Mouse (Mus musculus) heart, postnatal 10 days (tissue): ENCODE measurements around the gene Tmem95. TPM values are rescaled to one million over a fixed set of nuclear protein-coding genes. Genes with fewer than 3 reads are reported as not detected.

Experiments used
- DNase-seq, 2 experiments: peaks; one replicate each; pipeline ENCODE4 v3.0.0; 2021
- intact Hi-C: fragments of 180-260 bp; cut with DNase I; formaldehyde crosslinking; loops from one replicate; pipeline ENCODE4 v1.15.1; 2025
- total RNA-seq, 2 experiments: library from RNA; stranded (reverse); gene quantifications; 2 replicates each; pipeline ENCODE4 v1.2.3; 2021

The Tmem95 gene
- total RNA-seq, 2 experiments from 2014 or later, result not detected

- intact Hi-C loops, result no loop called here
- no peak for DNase-seq
These were observed 33.9 kb upstream of the Tmem95 start for GRCm38 (mm10) chr11:69911701-69912100.

- DNase-seq, result no peak
- intact Hi-C loops, result no loop called here
These were observed 33.2 kb upstream of the Tmem95 start for GRCm38 (mm10) chr11:69910781-69911560.

GRCm38 (mm10) chr11:69910177-69910576 is 32.4 kb upstream of the Tmem95 start:
- intact Hi-C loops, result no loop called here
- DNase-seq, result no peak

- intact Hi-C loops, result no loop called here
- DNase-seq, result no peak
These were observed 31.4 kb upstream of the Tmem95 start for GRCm38 (mm10) chr11:69909174-69909573.

GRCm38 (mm10) chr11:69908645-69909044 is 30.8 kb upstream of the Tmem95 start:
- intact Hi-C loops, result no loop called here
- DNase-seq, result no peak

GRCm38 (mm10) chr11:69904311-69904710 is 26.5 kb upstream of the Tmem95 start:
- no peak for DNase-seq
- intact Hi-C loops, result no loop called here

- DNase-seq, result no peak
- intact Hi-C loops, result loop anchor here (2.0 kb wide), 1 partner anchor 14 kb away; no protein-coding TSS in a partner anchor
These were observed 25.2 kb upstream of the Tmem95 start for GRCm38 (mm10) chr11:69902972-69903371.

- intact Hi-C loops, result loop anchor here (2.0 kb wide), 2 partner anchors 15 to 17 kb away; no protein-coding TSS in a partner anchor
- peak in 1 of 2 experiments; percentile 40 for DNase-seq
These were observed 24.2 kb upstream of the Tmem95 start for GRCm38 (mm10) chr11:69901993-69902392.

GRCm38 (mm10) chr11:69901406-69901846 is 23.6 kb upstream of the Tmem95 start:
- peak; percentile 96 to 97 for DNase-seq
- intact Hi-C loops, result loop anchor here (2.0 kb wide), 1 partner anchor 17 kb away; no protein-coding TSS in a partner anchor

GRCm38 (mm10) chr11:69900471-69901405 is 22.9 kb upstream of the Tmem95 start, which contains the start of the genes 2810408A11Rik and Neurl4:
Gene 2810408A11Rik, minus strand, starts transcription at chr11:69900987.
Gene Neurl4, plus strand, starts transcription at chr11:69901072.
- peak; percentile 93 to 95 for DNase-seq
- intact Hi-C loops, result loop anchor here (2.0 kb wide), 1 partner anchor 16 kb away; no protein-coding TSS in a partner anchor

- DNase-seq, result no peak
- intact Hi-C loops, result loop anchor here (2.0 kb wide), 1 partner anchor 15 kb away; no protein-coding TSS in a partner anchor
These were observed 22.1 kb upstream of the Tmem95 start for GRCm38 (mm10) chr11:69899870-69900269.

- DNase-seq, result no peak
- intact Hi-C loops, result no loop called here
These were observed 17.5 kb upstream of the Tmem95 start, which contains the start of gene Acap1 for GRCm38 (mm10) chr11:69895291-69895690. Gene Acap1, minus strand, starts transcription at chr11:69895539.

- intact Hi-C loops, result no loop called here
- no peak for DNase-seq
These were observed 16.9 kb upstream of the Tmem95 start for GRCm38 (mm10) chr11:69894671-69895070.

GRCm38 (mm10) chr11:69891482-69891881 is 13.7 kb upstream of the Tmem95 start:
- peak in 1 of 2 experiments; percentile 54 for DNase-seq
- intact Hi-C loops, result no loop called here

- intact Hi-C loops, result no loop called here
- no peak for DNase-seq
These were observed 9.3 kb upstream of the Tmem95 start for GRCm38 (mm10) chr11:69886907-69887635.

GRCm38 (mm10) chr11:69884663-69885062 is 6.8 kb upstream of the Tmem95 start:
- intact Hi-C loops, result loop anchor here (2.0 kb wide), 1 partner anchor 16 kb away; the partner anchor contains the start of genes 2810408A11Rik and Neurl4
- no peak for DNase-seq

- no peak for DNase-seq
- intact Hi-C loops, result loop anchor here (2.0 kb wide), 1 partner anchor 17 kb away; the partner anchor contains the start of genes 2810408A11Rik and Neurl4
These were observed 6.4 kb upstream of the Tmem95 start for GRCm38 (mm10) chr11:69884240-69884639.

GRCm38 (mm10) chr11:69883527-69884151 is 5.8 kb upstream of the Tmem95 start:
- intact Hi-C loops, result loop anchor here (2.0 kb wide), 1 partner anchor 17 kb away; the partner anchor contains the start of genes 2810408A11Rik and Neurl4
- no peak for DNase-seq

- no peak for DNase-seq
These were observed 5.2 kb upstream of the Tmem95 start for GRCm38 (mm10) chr11:69883066-69883465.

More at GRCm38 (mm10) chr11:69883066-69883465, 5.2 kb upstream of the Tmem95 start:
- intact Hi-C loops, result no loop called here
